Mouse (Mus musculus): ENCODE measurements around the gene Dnlz. TPM values are rescaled to one million over a fixed set of nuclear protein-coding genes. Genes with fewer than 3 reads are reported as not detected.
"Not testable (repeated sequence)": the region's sequence is repeated elsewhere in the genome, so short reads cannot be mapped to it uniquely, and the experiment has no call there.

Gene Dnlz
- polyA plus RNA-seq, 1 experiment, result 6.2 TPM

DNA sequence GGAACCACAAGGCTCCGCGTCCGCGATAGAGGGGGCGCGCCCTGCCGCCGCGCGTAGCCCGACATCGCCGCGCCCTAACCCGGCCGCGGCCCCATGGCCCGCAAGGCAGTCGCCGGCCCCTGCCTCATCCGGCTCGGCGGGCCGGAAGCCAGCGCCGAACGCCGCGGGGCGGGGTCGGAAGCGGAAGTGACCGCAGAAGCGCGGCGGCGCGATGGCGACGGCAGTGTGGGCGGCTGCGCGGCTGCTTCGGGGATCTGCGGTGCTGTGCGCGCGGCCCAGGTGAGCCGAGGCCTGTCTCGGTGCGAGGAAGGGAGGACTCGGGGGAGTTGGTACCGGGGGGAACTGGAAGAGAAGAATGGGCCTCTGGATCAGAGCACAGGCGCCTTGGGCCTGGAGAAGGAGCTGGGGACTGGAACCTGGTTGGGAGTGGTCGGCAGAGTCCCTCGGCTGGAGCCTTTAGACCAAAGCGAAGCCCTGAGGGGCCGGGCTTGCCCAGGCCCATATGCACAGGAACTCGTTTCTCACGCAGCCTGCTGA is 37.3 kb upstream of the Dnlz start, which contains the start of the genes Entr1 and Pmpca:
Entr1 (minus strand) TSS at position 163 of the 537 bp plus-strand sequence.
Pmpca (plus strand) TSS at position 186 of the 537 bp plus-strand sequence.
- TF ChIP-seq CTCF (IDR thresholded peaks at IDR 0.05; ENCODE audit: control insufficient read depth, insufficient read depth, insufficient replicate concordance, low read depth, low read length) (no peak), POLR2A (IDR thresholded peaks at IDR 0.05; ENCODE audit: control insufficient read depth, low read depth, low read length) (peak; percentile 97)
- Histone ChIP-seq H3K27ac (ENCODE audit: control insufficient read depth, insufficient read depth, low read depth, low read length) (peak within 1 kb of the TSS; percentile 85), H3K27me3 (ENCODE audit: control insufficient read depth, insufficient read depth, low read length) (no peaks in the 10 kb centered on the region), H3K4me3 (ENCODE audit: control insufficient read depth, low read depth, low read length) (peak within 1 kb of the TSS; percentile 91), H3K4me1 (ENCODE audit: control insufficient read depth, insufficient read depth, low read length) (peaks cover 6% of the 10 kb centered on the region), H3K36me3 (ENCODE audit: control insufficient read depth, insufficient read depth, low read length) (no peaks in the 10 kb centered on the region; the same call in none of the 2 replicates)

DNA sequence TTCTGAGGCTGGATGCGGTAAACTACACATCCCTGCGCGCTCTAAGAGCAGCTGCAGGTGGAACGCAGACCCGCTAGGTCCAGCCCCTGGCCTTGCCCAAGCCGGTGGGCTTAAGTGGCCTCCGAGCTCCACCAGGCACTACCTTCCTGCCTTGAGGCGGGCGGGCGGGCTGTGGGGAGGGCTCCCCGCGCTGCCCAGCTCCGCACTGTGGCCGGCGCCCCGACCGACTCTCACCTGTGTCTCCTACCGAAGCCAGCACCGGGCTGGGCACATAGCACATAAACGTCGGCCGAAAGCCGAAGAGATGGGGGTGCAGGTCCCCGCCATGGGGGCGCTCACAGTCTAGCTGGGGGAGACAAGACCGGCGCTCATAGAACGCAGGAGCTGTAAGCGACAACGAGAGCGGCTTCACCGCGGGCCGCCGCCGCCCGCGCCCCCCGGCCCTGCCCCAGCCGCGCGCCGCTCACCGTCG is 36.8 kb upstream of the Dnlz start:
- Histone ChIP-seq H3K27ac (ENCODE audit: control insufficient read depth, insufficient read depth, low read depth, low read length) (peak overlapping the region; percentile 85), H3K36me3 (ENCODE audit: control insufficient read depth, insufficient read depth, low read length) (no peaks in the 10 kb centered on the region; the same call in none of the 2 replicates)

DNA sequence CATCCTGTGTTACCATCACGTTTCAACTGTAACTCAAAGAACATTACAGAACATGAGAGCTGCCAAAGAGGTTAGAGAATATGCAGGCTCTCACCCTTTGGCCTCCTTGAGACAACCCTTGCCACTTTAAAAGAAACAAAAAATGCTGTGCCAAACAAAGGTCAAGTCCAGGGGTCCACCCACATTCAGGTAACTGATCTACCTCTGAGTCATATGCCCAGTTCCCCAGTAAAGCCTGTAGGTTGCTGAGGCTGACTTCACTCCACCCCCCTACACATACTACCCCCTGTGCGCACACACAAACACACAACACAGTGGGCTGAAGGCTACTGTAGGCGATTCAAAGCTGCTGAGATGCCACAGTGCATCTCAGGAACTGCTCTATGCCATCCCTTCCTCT is 35.8 kb upstream of the Dnlz start:
- H3K4me3 ChIP-seq (ENCODE audit: control insufficient read depth, low read depth, low read length), result peak overlapping the region; percentile 91
- TF ChIP-seq POLR2A (IDR thresholded peaks at IDR 0.05; ENCODE audit: control insufficient read depth, low read depth, low read length), result no peak
- TF ChIP-seq CTCF (IDR thresholded peaks at IDR 0.05; ENCODE audit: control insufficient read depth, insufficient read depth, insufficient replicate concordance, low read depth, low read length), result no peak
- no peaks in the 10 kb centered on the region; the same call in none of the 2 replicates for H3K36me3 ChIP-seq (ENCODE audit: control insufficient read depth, insufficient read depth, low read length)
- peaks cover 6% of the 10 kb centered on the region for H3K4me1 ChIP-seq (ENCODE audit: control insufficient read depth, insufficient read depth, low read length)
- no peak overlapping the region for H3K27ac ChIP-seq (ENCODE audit: control insufficient read depth, insufficient read depth, low read depth, low read length)
- H3K27me3 ChIP-seq (ENCODE audit: control insufficient read depth, insufficient read depth, low read length), result no peaks in the 10 kb centered on the region

More for the DNA sequence above, 36.8 kb upstream of the Dnlz start:
- Histone ChIP-seq H3K27me3 (ENCODE audit: control insufficient read depth, insufficient read depth, low read length) (no peaks in the 10 kb centered on the region), H3K4me1 (ENCODE audit: control insufficient read depth, insufficient read depth, low read length) (peaks cover 6% of the 10 kb centered on the region), H3K4me3 (ENCODE audit: control insufficient read depth, low read depth, low read length) (peak overlapping the region; percentile 91)
- TF ChIP-seq CTCF (IDR thresholded peaks at IDR 0.05; ENCODE audit: control insufficient read depth, insufficient read depth, insufficient replicate concordance, low read depth, low read length) (no peak), POLR2A (IDR thresholded peaks at IDR 0.05; ENCODE audit: control insufficient read depth, low read depth, low read length) (no peak)

DNA sequence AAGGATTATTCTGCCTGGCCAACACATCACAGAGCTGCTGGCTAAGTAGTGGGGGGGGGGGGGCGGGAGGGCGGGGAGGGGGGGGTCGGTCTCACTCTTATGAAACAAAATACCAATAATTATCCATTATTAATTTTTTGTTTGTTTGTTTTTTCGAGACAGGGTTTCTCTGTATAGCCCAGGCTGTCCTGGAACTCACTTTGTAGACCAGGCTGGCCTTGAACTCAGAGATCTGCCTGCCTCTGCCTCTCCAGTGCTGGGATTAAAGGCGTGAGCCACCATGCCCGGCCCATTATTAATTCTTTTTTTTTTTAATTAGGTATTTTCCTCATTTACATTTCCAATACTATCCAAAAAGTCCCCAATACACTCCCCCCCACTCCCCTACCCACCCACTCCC is 29.0 kb upstream of the Dnlz start:
- peak overlapping the region; percentile 100 for H3K4me3 ChIP-seq (ENCODE audit: control insufficient read depth, low read depth, low read length)
- peak overlapping the region; percentile 81 for H3K27ac ChIP-seq (ENCODE audit: control insufficient read depth, insufficient read depth, low read depth, low read length)
- H3K36me3 ChIP-seq (ENCODE audit: control insufficient read depth, insufficient read depth, low read length); H3K4me1 ChIP-seq (ENCODE audit: control insufficient read depth, insufficient read depth, low read length); H3K27me3 ChIP-seq (ENCODE audit: control insufficient read depth, insufficient read depth, low read length): not testable (repeated sequence)

DNA sequence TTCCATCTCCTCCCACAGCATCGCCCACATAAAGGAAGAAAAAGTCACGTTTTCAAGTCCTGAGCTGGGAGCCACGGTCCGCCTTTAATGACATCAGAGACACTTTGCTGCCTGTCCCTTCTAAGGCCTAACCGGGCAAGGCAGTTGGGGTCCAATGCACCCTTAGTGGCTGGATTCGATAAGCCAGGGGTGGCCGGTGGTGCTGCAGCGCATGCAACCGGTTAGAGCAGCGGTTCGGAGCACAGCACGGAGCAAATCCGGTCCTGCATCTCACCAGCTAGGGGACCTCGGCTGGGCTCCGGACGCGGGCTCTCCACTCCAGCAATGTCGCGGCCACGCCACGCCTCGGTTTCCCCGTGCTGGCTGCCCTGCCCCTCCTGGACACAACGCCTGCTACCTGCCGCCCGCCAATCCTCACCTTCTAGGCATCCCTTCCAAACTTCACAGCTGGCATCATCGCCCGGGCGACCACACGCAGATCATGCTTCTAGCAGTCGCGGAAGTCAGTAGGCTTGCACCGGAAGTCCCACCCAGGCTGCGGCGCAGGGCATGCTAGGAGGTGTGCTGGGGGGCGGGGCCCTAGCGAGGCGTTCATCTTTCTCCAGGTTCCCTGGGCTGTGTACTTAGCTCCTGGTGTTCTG is 28.3 kb upstream of the Dnlz start, which contains the start of gene Snapc4:
Snapc4 (minus strand) TSS at position 523 of the 641 bp plus-strand sequence.
- Histone ChIP-seq H3K4me1 (ENCODE audit: control insufficient read depth, insufficient read depth, low read length) (no peaks in the 10 kb centered on the region; the same call in 1 of the 2 replicates), H3K36me3 (ENCODE audit: control insufficient read depth, insufficient read depth, low read length) (peaks cover 2% of the 10 kb centered on the region), H3K27me3 (ENCODE audit: control insufficient read depth, insufficient read depth, low read length) (no peaks in the 10 kb centered on the region), H3K4me3 (ENCODE audit: control insufficient read depth, low read depth, low read length) (peak within 1 kb of the TSS; percentile 100), H3K27ac (ENCODE audit: control insufficient read depth, insufficient read depth, low read depth, low read length) (peak within 1 kb of the TSS; percentile 81)
- TF ChIP-seq POLR2A (IDR thresholded peaks at IDR 0.05; ENCODE audit: control insufficient read depth, low read depth, low read length) (peak; percentile 81), CTCF (IDR thresholded peaks at IDR 0.05; ENCODE audit: control insufficient read depth, insufficient read depth, insufficient replicate concordance, low read depth, low read length) (no peak)

DNA sequence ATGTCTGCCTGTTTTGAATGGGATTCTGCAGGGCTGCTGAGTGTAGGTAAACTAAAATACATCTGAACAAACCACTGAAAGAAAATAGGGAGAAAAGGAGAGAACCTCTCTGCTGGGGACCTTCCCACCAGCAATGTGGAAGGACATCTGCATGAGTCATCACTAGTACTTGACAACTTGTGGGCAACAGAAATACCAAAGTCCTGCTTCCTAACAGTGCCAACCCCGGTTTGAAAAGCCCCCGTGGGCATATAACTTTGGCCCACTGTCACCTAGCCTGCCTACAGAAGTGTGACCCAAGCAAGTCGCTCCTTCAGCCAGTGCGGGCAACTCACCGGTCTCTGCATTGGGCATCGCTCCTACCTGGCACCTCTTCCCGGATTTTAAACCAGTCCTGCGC is 20.5 kb upstream of the Dnlz start:
- Histone ChIP-seq H3K27me3 (ENCODE audit: control insufficient read depth, insufficient read depth, low read length) (no peaks in the 10 kb centered on the region), H3K36me3 (ENCODE audit: control insufficient read depth, insufficient read depth, low read length) (peaks cover 10% of the 10 kb centered on the region), H3K27ac (ENCODE audit: control insufficient read depth, insufficient read depth, low read depth, low read length) (no peak overlapping the region), H3K4me1 (ENCODE audit: control insufficient read depth, insufficient read depth, low read length) (no peaks in the 10 kb centered on the region), H3K4me3 (ENCODE audit: control insufficient read depth, low read depth, low read length) (no peak overlapping the region)
- TF ChIP-seq POLR2A (IDR thresholded peaks at IDR 0.05; ENCODE audit: control insufficient read depth, low read depth, low read length), result no peak
- TF ChIP-seq CTCF (IDR thresholded peaks at IDR 0.05; ENCODE audit: control insufficient read depth, insufficient read depth, insufficient replicate concordance, low read depth, low read length), result no peak

DNA sequence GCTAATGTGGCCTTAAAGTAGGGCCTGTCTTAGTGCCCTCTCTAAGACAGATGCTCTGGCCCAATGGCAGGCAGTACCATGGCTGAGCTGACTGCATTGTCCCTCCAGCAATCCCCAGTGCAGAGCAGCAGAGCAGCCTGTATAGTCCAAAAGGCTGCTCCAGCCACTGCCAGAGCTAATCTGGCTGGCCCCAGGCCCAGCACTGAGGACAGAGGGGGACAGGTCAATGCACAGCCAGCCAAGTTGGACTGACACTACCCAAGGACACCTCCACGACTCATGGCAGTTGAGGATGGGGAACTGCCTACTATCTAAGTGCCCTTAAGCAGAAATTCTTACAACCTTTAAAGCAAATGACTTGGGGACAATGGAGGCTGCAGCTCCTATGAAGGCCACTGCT is 16.7 kb upstream of the Dnlz start:
- Histone ChIP-seq H3K27me3 (ENCODE audit: control insufficient read depth, insufficient read depth, low read length) (no peaks in the 10 kb centered on the region), H3K27ac (ENCODE audit: control insufficient read depth, insufficient read depth, low read depth, low read length) (no peak overlapping the region), H3K4me1 (ENCODE audit: control insufficient read depth, insufficient read depth, low read length) (no peaks in the 10 kb centered on the region), H3K4me3 (ENCODE audit: control insufficient read depth, low read depth, low read length) (no peak overlapping the region), H3K36me3 (ENCODE audit: control insufficient read depth, insufficient read depth, low read length) (peaks cover 5% of the 10 kb centered on the region)
- TF ChIP-seq CTCF (IDR thresholded peaks at IDR 0.05; ENCODE audit: control insufficient read depth, insufficient read depth, insufficient replicate concordance, low read depth, low read length) (no peak), POLR2A (IDR thresholded peaks at IDR 0.05; ENCODE audit: control insufficient read depth, low read depth, low read length) (no peak)
